Mouse (Mus musculus) left cerebral cortex, adult 9 months (tissue): ENCODE measurements around the gene Boc.
"Not testable (repeated sequence)": the region's sequence is repeated elsewhere in the genome, so short reads cannot be mapped to it uniquely, and the experiment has no call there.

Experiments
- DNase-seq, 2 experiments: peaks; one replicate each; pipeline ENCODE4 v3.0.0; 2022; ENCODE audit warnings: low spot score in 2 of 2

The Boc gene

GRCm38 (mm10) chr16:44491051-44491450, 67.6 kb downstream of the Boc start:
- DNase-seq, result no peak

- no peak for DNase-seq
These were observed 71.5 kb downstream of the Boc start for GRCm38 (mm10) chr16:44487194-44487593.

- no peak for DNase-seq
These were observed 72.1 kb downstream of the Boc start for GRCm38 (mm10) chr16:44486612-44487011.

GRCm38 (mm10) chr16:44485691-44486090, 73.0 kb downstream of the Boc start:
- DNase-seq, result no peak

GRCm38 (mm10) chr16:44484831-44485230, 73.9 kb downstream of the Boc start:
- no peak for DNase-seq

- DNase-seq, result peak; percentile 43 to 90
These were observed 74.6 kb downstream of the Boc start for GRCm38 (mm10) chr16:44484079-44484478.

- no peak for DNase-seq
These were observed 76.8 kb downstream of the Boc start for GRCm38 (mm10) chr16:44481599-44482593.

GRCm38 (mm10) chr16:44480616-44481015, 78.1 kb downstream of the Boc start:
- no peak for DNase-seq

GRCm38 (mm10) chr16:44479852-44480251, 78.8 kb downstream of the Boc start:
- no peak for DNase-seq

GRCm38 (mm10) chr16:44478767-44479166, 79.9 kb downstream of the Boc start:
- DNase-seq, result no peak

- no peak for DNase-seq
These were observed 82.9 kb downstream of the Boc start for GRCm38 (mm10) chr16:44475682-44476375.

GRCm38 (mm10) chr16:44475281-44475680, 83.4 kb downstream of the Boc start:
- no peak for DNase-seq

- no peak for DNase-seq
These were observed 97.8 kb downstream of the Boc start for GRCm38 (mm10) chr16:44460922-44461321.

- no peak for DNase-seq
These were observed 99.9 kb downstream of the Boc start for GRCm38 (mm10) chr16:44458826-44459225.

- no peak for DNase-seq
These were observed 100.8 kb downstream of the Boc start for GRCm38 (mm10) chr16:44457858-44458257.

- not testable (repeated sequence) for DNase-seq
These were observed 116.8 kb downstream of the Boc start for GRCm38 (mm10) chr16:44441913-44442312.

GRCm38 (mm10) chr16:44435481-44435880, 123.2 kb downstream of the Boc start:
- no peak for DNase-seq
